Mouse (Mus musculus) G1E-ER4 (cell line): Measurements from ENCODE around the gene Map2k4. TPM values are rescaled to one million over a fixed set of nuclear protein-coding genes. Genes with fewer than 3 reads are reported as not detected.

ENCODE experiments used
- GATA1 ChIP-seq: IDR thresholded peaks from one replicate; pipeline ENCODE4 v1.8.0; 2012; ENCODE audit warnings: low read length, inconsistent platforms
- polyA plus RNA-seq: library from polyadenylated mRNA; stranded (reverse); fragments of >175 nt; gene quantifications from 2 replicates; pipeline ENCODE4 v1.2.3, GENCODE M21; 2012

Gene Map2k4
- 38.4 and 69.0 TPM in 2 replicates for polyA plus RNA-seq

- TF ChIP-seq GATA1: no peak
Observed at GRCm38 (mm10) chr11:65788154-65788553, at the start of gene Map2k4. Map2k4 (minus strand) TSS chr11:65788297.

GRCm38 (mm10) chr11:65824556-65824955 lies 36.5 kb upstream of the Map2k4 start:
- TF ChIP-seq GATA1: no peak

DNA sequence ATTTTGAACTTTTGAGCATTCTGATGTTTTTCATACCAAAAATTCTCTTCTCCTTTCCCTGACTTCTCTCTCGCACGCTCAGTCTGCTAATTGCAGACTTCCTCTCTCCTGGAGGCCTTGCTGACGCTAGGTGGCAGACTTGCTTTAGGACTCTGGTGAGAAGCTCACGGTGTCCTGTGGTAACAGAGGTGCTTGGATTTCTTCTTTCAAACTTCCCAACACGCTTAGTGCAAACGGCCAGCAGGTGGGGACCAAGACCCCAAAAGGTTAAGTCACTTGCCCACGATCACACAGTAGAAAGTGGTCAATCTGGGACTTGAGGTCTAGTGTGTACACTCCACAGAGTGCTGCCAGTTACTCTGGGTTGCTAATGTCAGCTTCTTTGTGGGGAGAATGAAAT lies 32.8 kb upstream of the Map2k4 start:
- no peak for TF ChIP-seq GATA1

DNA sequence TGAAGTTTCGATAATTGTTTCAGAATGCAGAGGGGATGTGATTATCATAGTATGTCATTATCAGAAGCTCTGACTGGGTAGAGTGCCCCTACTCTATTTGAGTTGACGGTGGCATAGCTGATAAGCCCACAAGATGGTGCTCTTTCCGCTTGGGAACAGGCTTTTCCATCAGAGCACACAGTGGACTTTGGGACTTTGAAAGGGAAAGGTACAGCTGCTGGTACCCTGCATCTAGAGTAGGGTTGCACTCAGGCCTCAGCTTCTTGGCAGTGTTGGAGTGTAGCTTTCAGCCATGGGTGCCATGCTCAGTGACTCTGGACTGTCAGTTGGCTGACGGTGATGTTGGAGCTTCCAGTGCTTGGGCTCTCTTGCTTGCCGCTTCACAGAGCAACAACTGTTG lies 32.2 kb upstream of the Map2k4 start:
- no peak for TF ChIP-seq GATA1

DNA sequence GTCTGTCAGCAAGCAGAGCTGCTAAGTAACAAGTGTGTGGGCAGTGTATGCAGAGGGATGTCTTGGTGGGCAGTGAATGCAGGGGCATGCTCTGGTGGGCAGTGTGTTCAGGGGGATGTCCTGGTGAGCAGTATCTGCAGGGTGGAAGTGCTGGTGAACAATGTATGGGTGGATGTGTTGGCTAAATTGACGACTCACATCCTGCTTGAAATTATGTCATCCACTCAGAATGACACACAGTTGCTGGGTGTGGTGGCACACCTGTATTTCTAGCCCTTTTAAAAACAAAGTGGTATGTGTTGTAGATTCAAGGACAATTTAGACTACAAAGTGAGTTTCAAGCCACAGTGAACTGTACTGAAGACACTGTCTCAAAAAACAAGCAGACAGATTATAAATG lies 30.1 kb upstream of the Map2k4 start:
- no peak for TF ChIP-seq GATA1

DNA sequence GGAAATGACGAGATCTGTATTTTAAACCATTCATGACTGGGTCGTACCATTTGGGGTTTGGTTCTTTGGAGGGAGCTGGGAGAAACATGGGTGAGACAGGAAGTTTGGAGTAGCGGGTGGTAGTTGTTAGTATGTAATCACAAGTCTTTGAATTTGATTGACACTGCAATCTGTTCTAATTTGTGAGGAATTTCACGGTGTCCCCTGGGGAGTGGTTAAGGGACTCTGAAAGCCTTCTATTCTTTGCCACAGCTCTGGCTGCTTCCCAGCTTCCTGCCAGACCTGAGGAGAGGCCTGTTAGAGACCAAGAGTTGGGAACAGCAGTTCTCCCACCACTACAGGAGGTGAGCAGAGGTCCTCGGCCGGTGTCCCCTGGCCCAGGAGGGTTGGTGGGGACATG lies 28.1 kb upstream of the Map2k4 start:
- TF ChIP-seq GATA1: no peak

- no peak for TF ChIP-seq GATA1
Observed at GRCm38 (mm10) chr11:65814381-65814780, 26.3 kb upstream of the Map2k4 start.

DNA sequence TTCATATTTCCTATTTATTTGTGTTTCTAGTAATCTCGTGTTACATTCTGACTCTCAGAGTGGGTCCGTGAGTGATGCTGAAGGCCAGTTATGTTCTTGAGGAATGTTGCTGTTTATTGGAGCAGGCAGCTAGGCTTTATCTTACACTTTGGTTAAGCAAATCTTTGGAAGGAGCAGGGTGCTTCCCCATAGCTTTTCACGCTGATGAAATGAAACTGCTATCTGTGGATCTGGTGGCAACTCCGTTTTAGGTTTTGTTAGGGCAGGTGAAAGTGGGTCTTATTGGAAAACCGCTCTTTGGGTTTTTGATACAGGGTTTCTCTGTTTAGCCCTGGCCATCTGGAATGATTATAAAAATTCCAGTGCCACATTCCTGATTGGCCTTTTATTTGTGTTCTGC lies 24.0 kb upstream of the Map2k4 start:
- no peak for TF ChIP-seq GATA1

- no peak for TF ChIP-seq GATA1
Observed at GRCm38 (mm10) chr11:65807601-65808000, 19.5 kb upstream of the Map2k4 start.

- TF ChIP-seq GATA1: no peak
Observed at GRCm38 (mm10) chr11:65806909-65807504, 18.9 kb upstream of the Map2k4 start, which contains the start of gene Zkscan6. Zkscan6 (plus strand) TSS chr11:65807175.

- no peak for TF ChIP-seq GATA1
Observed at GRCm38 (mm10) chr11:65806321-65806904, 18.3 kb upstream of the Map2k4 start.

DNA sequence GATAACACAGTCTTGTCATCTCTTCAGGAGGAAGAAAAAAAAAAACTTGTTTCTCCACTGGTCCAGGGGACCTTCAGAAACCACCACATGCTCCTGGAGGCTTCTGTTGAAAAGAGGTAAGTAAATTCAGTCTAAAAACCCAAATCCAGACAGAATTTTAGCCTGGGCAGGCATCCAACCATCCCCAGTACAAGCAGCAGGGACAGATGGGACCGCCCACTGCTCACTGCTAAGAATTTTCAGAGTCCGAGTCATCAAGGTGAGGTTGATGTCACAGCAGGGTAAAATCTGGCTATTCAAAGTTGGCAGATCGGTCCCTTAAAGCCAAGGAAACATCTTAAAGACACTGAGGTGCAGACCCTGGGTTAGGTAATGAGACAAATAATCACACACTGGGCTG lies 13.8 kb upstream of the Map2k4 start:
- no peak for TF ChIP-seq GATA1

- TF ChIP-seq GATA1: no peak
Observed at GRCm38 (mm10) chr11:65795896-65796295, 7.8 kb upstream of the Map2k4 start.

DNA sequence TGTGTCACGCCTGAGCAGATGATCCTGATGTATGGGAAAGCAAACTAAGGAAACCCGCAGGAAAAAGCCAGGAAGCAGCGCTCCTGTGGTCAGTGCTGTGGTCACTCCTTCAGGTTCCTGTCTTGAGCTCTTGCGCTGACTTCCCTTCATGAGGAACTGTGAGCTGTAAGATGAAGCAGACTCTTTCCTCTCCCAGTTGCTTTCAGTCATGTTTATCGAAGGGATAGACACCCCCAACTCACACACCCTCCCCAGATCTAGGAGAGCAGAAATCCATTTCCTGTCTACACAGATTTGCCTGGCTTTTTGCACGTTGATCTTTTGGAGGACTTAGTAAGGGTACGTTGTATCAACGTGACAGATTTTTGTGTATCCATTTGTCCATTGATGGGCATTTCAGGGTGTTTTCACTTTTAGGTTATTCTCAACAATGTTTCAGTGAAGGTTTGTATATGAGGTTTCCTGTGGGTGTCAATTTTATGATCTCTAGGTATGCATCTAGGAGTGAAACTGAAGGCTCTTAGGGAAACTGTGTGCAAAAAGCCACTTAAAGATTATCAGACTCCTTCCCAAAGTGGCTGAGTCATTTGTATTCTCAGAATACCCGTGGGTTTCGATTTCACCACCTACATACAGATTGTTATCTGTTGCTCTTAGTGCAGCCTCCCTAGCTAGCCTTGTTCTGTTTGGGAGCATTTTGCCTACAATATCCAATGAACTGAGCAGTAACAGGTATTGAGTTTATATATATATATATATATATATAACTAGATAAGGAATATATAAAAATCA lies 6.5 kb upstream of the Map2k4 start:
- peak; percentile 66 for TF ChIP-seq GATA1

DNA sequence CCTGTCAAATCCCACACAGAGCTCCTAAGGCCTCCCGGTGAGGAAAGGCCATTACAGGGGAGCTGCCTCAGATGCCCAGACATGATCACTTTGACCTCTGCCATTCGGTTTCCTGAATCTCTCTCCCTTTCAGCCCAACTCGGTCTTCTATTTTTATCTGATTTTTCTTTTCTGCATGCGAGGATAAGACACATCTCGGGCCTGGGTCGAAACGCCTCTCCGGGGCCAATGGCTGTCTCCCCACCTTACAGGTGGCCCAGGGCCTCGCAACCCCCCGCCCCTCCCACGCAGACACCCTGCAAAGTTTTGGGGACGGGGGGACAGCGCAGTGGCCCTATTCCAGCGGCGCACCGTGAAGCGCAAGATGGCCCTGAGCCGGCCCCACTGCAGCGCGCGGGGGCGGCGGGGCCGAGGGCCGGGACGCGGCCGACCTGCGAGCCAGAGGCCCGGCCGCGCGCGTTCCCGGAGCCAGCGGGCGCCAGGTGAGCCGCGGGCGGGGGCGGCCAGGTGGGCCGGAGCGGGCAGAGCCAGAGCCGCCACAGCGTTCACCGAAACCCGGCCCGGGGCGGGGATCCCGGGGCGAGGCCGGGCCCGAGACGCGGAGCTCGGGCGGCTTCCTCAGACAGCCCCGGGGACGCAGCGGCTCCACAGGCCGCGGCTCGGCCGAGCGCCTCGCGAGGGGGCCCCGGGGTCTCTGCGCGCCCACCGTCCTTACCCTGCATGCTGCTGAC lies 511 bp downstream of the Map2k4 start:
- TF ChIP-seq GATA1: no peak

DNA sequence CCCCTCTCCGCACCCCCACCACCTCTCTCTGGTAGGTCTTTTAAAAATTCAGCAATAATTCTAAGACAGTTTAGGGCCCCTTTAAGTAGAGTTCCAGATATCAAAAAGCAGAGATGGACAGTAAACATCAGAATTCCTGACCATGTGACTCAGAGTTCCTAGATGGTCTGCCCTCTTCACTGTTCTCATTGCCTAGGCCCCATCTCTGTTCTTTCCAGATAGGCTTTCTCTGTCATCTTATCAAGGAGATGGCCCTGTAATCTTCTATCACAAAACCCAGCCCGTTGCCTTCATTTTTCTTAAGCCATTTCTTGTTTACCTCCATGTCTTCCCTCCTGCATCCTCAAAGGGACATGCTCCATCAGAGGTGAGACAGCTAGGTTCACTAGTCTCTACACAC lies 1.9 kb downstream of the Map2k4 start:
- TF ChIP-seq GATA1: peak; percentile 72
